Mouse (Mus musculus) neutrophil, adult 5-6 weeks (primary cell): ENCODE data around the gene Fgd2. TPM values are rescaled to one million over a fixed set of nuclear protein-coding genes. Genes with fewer than 3 reads are reported as not detected.
"Not testable (repeated sequence)": the region's sequence is repeated elsewhere in the genome, so short reads cannot be mapped to it uniquely, and the experiment has no call there.

ENCODE experiments used
- ATAC-seq: fragments of 151-379, 151-347 bp; 2 replicates; pipeline ENCODE4 v1.8.0; 2017; ENCODE audit warnings: mild to moderate bottlenecking, moderate TSS enrichment; ENCODE audit not compliant: insufficient number of reproducible peaks, poor library complexity, low FRiP score, severe bottlenecking; ENCODE audit errors: extremely low read depth
- total RNA-seq: library from RNA; stranded (forward); fragments of 200-1000 nt; gene quantifications from 2 replicates; pipeline ENCODE4 v1.2.3, GENCODE M21; 2017

Fgd2 gene
- total RNA-seq, 1 experiment from 2014 or later, result 184 TPM

GRCm38 (mm10) chr17:29330671-29331410 is 29.9 kb upstream of the Fgd2 start:
- no peak for ATAC-seq

GRCm38 (mm10) chr17:29332186-29332685 is 28.5 kb upstream of the Fgd2 start:
- ATAC-seq, result no peak

DNA sequence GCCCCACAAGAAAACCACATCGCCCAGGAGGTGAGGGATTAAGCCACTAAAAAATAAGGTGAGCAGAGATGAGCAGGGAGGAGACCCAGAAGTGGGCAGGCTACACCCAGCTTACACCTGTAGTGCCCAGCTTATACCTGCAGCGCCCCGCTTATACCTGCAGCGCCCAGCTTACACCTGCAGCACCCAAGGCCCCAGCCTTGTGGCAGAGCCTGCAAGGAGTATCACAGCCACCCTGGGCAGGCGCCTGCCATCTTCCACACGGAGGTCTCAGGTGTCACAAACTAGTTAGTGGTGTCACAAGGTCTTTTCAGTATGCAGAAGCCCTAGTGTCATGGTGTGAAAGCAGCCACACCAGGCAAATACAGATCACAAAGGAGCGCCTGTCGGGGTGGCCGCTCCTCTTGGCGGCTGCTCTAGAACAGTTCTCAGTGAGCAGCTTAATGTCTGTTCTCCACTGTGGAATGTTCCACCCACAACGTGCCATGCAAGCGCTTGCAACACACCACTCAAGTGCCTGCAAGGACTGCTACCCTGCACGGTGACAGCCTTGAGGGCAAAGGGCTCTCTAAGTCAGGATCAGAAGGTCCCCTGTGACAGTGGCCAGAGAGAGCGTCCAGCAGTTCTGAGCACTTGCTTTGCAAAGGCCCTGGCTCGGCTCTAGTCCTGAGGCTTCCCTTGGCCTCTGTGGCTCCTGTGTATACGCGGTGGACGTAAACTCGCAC is 24.3 kb upstream of the Fgd2 start:
- no peak for ATAC-seq

- no peak for ATAC-seq
Observed at GRCm38 (mm10) chr17:29337979-29338823, 22.5 kb upstream of the Fgd2 start.

DNA sequence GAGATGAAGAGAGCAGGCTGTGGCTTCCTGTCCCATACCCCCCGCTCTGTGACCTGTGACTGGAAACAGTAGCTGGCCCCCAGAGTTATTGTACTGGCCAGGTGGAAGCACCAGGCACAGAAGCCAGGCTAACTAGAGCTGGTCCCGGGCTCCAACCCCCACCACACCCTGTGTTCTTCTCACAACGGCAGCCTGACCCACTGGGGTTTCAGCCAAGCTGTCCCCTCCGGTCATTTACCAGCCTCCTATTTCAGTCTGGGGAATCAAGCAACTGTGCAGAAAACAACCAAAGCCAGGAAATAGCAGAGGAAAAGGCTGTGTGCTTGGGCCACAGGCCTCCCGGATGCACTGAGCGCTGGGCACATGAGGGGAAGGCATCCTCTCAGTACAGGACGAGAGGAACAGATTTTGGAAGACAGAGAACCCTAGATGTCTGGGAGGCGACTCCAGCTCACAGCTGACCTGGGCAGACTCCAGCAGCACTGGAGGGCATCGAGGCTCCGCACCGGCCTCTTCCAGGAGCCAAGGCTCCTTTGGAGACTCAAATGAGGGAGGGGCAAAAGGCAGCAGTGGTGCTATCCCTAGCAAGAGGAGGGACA is 21.4 kb upstream of the Fgd2 start:
- no peak for ATAC-seq

DNA sequence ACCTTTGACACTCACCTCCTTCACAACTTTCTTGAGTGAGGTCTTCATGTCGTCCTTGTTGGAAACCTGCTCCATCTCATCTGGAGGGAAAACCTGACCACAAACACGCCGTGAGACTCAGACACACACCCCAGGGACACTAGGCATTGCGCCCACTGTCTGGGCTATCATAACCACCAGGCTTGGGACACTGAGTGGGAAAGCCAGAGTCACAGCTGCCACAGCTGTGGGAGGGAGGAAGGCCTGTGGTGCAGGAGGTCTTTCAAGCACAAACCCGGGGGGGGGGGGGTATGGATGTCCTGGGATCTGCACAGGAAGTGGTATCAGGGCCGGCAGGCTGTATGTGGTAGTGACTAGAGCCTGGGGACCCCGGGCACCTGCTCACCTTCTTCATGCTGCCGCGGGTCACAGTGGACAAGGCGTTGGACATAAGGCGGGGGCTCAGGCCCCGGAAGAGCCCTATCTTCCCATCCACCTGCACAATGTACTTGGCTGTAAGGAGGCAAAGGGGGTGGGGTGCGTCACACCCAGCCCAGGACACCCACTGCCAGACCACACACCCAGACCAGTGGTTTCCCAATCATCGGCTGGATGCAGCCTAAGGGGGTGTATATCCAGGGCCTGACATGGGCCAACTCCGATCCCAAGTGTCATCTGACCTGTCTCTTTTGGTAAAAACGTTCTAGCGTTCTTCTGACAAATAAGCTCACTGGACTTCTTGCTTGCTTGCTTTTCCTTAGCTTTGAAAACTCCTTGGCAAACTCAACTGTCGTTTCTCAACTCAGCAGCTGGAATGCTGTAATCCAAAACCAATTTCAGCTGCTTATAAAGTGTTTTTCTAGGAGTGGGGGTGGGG is 20.1 kb upstream of the Fgd2 start:
- ATAC-seq, result no peak

DNA sequence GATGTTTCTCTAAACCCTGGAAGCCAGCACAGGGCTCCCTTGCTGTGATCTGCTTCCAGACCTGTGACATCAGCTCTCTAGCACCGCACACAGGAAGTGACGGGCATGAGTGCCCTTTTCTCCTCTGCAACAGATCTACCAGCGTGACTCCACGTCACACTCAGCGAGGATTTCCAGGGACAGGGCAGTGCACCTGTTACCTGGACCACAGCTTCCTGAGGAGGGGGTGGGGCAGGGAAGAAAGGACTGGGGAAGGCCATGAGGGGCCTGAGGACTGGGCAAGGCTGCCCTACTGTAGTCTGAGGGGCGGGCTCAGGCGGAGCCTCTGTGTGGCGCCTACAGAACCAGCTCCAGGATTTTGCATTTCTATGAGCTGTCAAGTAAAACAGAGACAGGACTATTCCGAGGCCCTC is 19.1 kb upstream of the Fgd2 start:
- ATAC-seq, result peak; percentile 72; the same call in 1 of the 2 replicates

GRCm38 (mm10) chr17:29342010-29342910 is 18.5 kb upstream of the Fgd2 start:
- no peak for ATAC-seq

DNA sequence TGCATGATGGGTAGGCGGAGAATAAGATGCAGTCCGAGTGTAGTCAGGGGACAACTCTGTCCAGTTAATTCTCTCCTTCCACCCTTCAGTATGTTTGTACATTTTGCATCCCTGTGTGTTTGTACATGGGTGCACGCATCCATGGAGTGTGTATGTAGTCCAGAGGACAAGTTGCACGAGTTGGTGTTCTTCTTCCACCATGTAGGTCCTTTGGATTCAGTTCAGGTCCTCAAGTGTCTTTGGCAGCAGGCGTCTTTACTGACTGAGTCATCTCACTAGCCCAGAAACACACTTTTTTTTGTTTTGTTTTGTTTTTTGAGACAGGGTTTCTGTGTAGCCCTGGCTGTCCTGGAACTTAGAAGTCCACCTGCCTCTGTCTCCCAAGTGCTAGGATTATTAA is 17.5 kb upstream of the Fgd2 start:
- ATAC-seq, result no peak

- no peak for ATAC-seq
Observed at GRCm38 (mm10) chr17:29345272-29345671, 15.4 kb upstream of the Fgd2 start.

DNA sequence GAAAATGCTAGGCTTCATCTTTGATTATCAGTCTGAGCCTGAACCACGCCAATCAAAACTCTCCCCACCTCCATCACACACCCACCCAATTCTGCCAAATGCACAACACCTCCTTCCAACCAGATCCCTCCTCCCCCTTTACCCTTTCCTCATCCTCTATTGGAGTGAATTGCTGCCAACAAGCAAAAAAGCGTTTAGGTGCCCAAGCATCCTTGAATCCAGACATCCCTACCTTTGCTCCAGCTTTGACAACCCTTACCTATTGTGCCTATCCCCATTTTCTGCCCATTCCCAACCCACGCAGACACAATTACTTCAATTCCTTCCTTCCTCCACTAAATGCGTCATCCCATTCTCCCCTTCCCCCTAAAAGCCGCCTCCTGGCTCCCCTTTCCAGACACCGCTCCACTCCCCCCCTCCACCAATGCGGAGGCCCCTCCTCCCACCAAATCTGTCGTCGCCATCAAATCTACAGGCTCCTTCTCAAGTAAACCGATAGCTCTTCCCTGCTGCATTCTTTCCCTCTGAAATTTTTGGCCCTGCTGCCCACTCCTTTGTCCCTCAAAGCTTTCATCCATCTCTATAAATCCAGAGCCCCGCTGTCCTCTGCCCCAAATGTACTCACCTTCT is 14.1 kb upstream of the Fgd2 start:
- ATAC-seq, result no peak

GRCm38 (mm10) chr17:29347126-29347644 is 13.5 kb upstream of the Fgd2 start:
- ATAC-seq, result no peak

GRCm38 (mm10) chr17:29347645-29348256 is 13.0 kb upstream of the Fgd2 start, which contains the start of gene Mtch1:
Gene Mtch1 (minus strand): TSS chr17:29347934.
- peak; percentile 97 for ATAC-seq

- ATAC-seq, result no peak
Observed at GRCm38 (mm10) chr17:29348996-29349395, 11.7 kb upstream of the Fgd2 start.

DNA sequence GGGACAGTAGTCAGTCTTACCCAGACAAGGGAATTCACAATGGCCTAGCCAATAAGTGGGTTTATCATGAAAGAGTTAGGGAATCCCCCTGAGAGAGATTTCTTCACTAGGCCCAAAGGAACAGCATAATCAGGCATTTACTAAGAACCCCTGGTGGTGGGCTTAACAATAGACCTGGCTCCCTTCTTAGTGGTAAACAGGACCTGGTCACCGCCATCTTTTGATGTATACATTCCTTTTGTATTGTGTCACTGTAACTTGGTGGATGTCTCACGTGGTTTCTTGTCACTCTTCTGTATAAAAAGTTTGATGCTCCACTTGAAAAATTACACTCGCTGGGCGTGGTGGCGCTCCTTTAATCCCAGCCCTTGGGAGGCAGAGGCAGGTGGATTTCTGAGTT is 9.7 kb upstream of the Fgd2 start:
- ATAC-seq, result not testable (repeated sequence)

DNA sequence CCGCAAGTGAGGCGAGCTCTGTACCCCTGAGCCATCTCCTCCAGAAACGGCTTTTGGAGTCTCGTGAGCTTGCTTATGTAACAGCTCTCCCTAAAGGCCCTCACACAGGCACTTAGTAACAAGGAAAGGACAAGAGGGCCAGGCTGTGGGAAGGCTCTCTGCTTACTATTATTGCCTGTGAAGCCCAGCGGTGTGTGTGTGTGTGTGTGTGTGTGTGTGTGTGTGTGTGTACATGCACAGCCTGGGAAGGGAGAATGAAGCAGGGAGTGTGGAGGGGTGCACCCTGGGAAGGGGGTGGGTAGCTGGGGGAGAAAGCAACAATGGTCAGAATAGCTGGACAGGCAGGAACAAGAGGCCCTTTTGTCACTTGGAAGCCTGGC is 5.3 kb upstream of the Fgd2 start:
- ATAC-seq, result no peak
